Mouse (Mus musculus) lung, embryonic 16.5 days (tissue): Measurements from ENCODE around the gene Ccdc110. TPM values are rescaled to one million over a fixed set of nuclear protein-coding genes. Genes with fewer than 3 reads are reported as not detected.

Experiments used
- ATAC-seq: fragments of 200-750 bp; cut with Nextera tagmentation; 2 replicates; pipeline ENCODE4 v1.8.0; 2017; ENCODE audit warnings: low read depth, mild to moderate bottlenecking, moderate library complexity
- H3K27ac ChIP-seq: fragments of 300-500 bp; sonication (generic); 2 replicates; pipeline ENCODE4 v1.5.1; 2014; ENCODE audit warnings: mild to moderate bottlenecking, control low read depth, low read length
- H3K27me3 ChIP-seq: fragments of 300-500 bp; sonication (generic); 2 replicates; pipeline ENCODE4 v1.6.1; 2014; ENCODE audit warnings: low read depth, low read length, mixed read lengths; ENCODE audit not compliant: control insufficient read depth, insufficient read depth
- H3K36me3 ChIP-seq: fragments of 300-500 bp; sonication (generic); 2 replicates; pipeline ENCODE4 v1.6.1; 2014; ENCODE audit warnings: low read length; ENCODE audit not compliant: control insufficient read depth, insufficient read depth
- H3K4me1 ChIP-seq: fragments of 300-500 bp; sonication (generic); replicated peaks from 2 replicates; pipeline ENCODE4 v1.6.1; 2014; ENCODE audit warnings: low read length, mixed read lengths; ENCODE audit not compliant: control insufficient read depth, insufficient read depth
- H3K4me2 ChIP-seq: fragments of 300-500 bp; sonication (generic); 2 replicates; pipeline ENCODE4 v1.6.1; 2014; ENCODE audit warnings: low read depth, low read length, control low read depth
- H3K4me3 ChIP-seq: fragments of 300-500 bp; sonication (generic); 2 replicates; pipeline ENCODE4 v1.5.1; 2014; ENCODE audit warnings: mild to moderate bottlenecking, low read length, control low read depth
- H3K9ac ChIP-seq: fragments of 300-500 bp; sonication (generic); 2 replicates; pipeline ENCODE4 v1.6.1; 2014; ENCODE audit warnings: low read length, control low read depth
- H3K9me3 ChIP-seq: fragments of 300-500 bp; sonication (generic); 2 replicates; pipeline ENCODE4 v1.6.1; 2016; ENCODE audit warnings: low read length; ENCODE audit not compliant: control insufficient read depth
- WGBS: fragments of 180-500 bp; shearing (Covaris S2); extraction: QIAGEN DNeasy Blood & Tissue Kit; methylation state at CpG from one replicate; pipeline ENCODE4 v1.1.7; 2014; 5-methylcytosine and 5-hydroxymethylcytosine counted together
- polyA plus RNA-seq: library from polyadenylated mRNA; unstranded; fragments of >200 nt; fragmentation: Nextera tagmentation; extraction: Ambion mirVana; gene quantifications from 2 replicates; pipeline ENCODE4 v1.2.1, GENCODE M21; 2015

Ccdc110 gene
- polyA plus RNA-seq, 1 experiment from 2014 or later, result not detected

DNA sequence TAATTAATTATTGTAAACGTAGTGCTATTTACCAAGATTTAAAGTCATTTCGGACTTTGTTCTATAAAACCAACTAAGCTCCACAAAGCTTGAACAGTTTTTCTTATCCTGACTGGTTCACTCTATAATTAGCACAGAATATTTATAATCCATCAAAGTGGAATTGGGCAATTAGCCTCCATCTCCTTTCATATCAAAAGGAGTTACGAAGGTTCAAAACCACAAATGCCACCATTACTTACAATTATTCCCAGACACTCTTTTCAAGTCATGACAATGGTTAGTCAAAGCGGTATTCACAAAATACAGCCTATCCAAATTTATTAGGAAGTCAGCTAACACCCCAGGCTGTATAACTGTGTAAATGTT, 28.2 kb upstream of the Ccdc110 start:
- Histone ChIP-seq H3K9me3 (no peaks in the 10 kb centered on the region), H3K4me3 (no peak overlapping the region), H3K9ac (no peak overlapping the region), H3K4me2 (no peak overlapping the region), H3K27me3 (no peaks in the 10 kb centered on the region), H3K4me1 (peaks cover 4% of the 10 kb centered on the region; the same call in 1 of the 2 replicates), H3K27ac (no peak overlapping the region), H3K36me3 (no peaks in the 10 kb centered on the region)
- ATAC-seq, result no peak
- WGBS, result 80% methylated on average over 4 of the region's 4 CpGs

DNA sequence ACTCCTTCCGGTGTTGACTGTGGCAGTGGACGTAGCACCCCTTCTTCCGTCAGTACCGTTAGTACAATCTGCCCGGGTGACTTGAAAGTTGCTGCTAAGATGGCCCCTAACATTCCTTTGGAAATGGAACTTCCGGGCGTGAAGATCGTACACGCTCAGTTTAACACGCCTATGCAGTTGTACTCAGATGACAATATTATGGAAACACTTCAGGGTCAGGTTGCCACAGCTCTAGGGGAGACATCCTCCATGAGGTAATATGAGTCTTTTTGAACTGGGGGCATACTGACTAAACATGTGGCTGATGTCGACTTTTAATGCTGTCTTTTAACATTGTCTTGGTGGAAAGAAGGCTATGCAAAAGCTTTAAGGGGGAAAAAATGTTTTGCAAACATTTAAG, 20.7 kb upstream of the Ccdc110 start:
- ATAC-seq, result no peak
- Histone ChIP-seq H3K9me3 (no peaks in the 10 kb centered on the region; the same call in 1 of the 2 replicates), H3K27me3 (no peaks in the 10 kb centered on the region), H3K4me1 (peaks cover 6% of the 10 kb centered on the region; the same call in 1 of the 2 replicates), H3K9ac (no peak overlapping the region), H3K4me3 (no peak overlapping the region), H3K27ac (no peak overlapping the region), H3K4me2 (no peak overlapping the region), H3K36me3 (no peaks in the 10 kb centered on the region)
- WGBS, result 72% methylated on average over 11 of the region's 11 CpGs

DNA sequence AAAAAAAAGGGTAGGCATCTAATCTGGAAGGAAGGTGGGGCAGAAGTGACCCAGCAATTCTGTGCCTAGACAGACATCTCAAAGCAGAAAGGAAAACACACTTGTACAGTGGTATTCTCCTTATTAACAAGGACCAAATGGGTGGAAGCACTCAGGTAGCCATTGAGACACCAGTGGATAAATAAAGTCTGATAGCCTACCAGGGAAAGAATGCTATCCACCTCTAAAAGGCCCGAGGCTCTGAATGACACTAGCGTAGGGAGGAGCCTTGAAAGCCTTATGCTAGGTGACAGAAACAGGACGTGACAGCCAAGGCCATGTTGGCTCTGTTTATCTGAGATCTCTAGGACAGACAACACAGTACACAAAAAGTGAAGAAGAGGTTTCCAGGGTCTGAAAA, 17.9 kb upstream of the Ccdc110 start:
- Histone ChIP-seq H3K4me2 (no peak overlapping the region), H3K9ac (no peak overlapping the region), H3K4me3 (no peak overlapping the region), H3K4me1 (peaks cover 4% of the 10 kb centered on the region; the same call in 1 of the 2 replicates), H3K9me3 (no peaks in the 10 kb centered on the region; the same call in 1 of the 2 replicates), H3K27ac (no peak overlapping the region), H3K36me3 (no peaks in the 10 kb centered on the region), H3K27me3 (no peaks in the 10 kb centered on the region)
- WGBS, result 67% methylated on average over 3 of the region's 3 CpGs
- ATAC-seq, result no peak

DNA sequence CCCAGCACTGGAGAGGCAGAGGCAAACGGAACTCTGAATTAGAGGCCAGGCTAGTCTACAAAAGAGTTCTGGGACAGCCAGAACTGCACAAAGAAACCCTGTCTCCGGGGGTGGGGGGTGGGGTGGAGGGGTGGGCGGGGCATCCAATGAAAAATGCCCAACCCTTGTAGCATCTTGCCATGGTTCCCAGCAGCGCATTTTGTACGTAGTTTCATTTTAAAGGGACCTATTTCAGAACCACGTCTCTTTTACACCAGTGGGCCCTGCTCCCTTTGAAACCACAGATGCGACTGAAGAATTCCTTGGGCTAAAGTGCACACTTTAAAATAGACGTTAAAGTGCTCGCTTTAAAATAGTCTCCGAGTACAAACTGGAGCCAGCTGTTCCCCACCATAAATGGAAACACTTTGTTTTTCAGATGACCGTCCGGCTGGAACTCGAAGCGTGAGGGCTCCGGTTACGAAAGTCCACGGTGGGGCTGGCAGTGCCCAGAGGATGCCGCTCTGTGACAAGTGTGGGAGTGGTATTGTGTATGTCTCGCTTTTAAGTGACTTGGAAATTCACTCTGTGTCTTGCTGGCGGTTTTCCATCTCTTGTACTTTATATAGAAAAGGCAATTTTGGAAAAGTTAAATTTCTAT, 17.3 kb upstream of the Ccdc110 start:
- peak; percentile 67 for ATAC-seq

DNA sequence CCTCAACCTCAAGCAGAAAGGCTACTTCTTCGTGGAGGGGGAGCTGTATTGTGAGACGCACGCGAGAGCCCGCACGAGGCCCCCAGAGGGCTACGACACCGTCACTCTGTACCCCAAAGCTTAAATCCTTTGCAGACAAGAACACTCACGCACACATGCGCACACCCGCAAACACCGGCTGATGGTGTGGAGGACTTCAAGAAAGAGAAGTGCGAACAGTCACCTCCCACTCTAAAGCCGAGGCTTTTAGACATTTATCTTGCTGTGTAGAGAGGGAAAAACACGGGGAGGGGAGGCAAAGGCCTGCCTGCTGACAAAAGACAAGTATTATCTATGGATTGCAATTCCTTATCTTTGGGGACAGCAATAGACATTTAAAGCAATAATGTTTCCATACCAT, 15.5 kb upstream of the Ccdc110 start:
- ATAC-seq, result no peak
- H3K27ac ChIP-seq, result no peak overlapping the region

More for the DNA sequence above, 17.3 kb upstream of the Ccdc110 start:
- Histone ChIP-seq H3K27ac (0 out of 2 replicates have a peak overlapping the region, but pooled peaks have one; percentile 10), H3K9me3 (no peaks in the 10 kb centered on the region; the same call in 1 of the 2 replicates), H3K9ac (no peak overlapping the region), H3K4me1 (peaks cover 4% of the 10 kb centered on the region; the same call in 1 of the 2 replicates), H3K36me3 (no peaks in the 10 kb centered on the region), H3K27me3 (no peaks in the 10 kb centered on the region), H3K4me2 (peak overlapping the region; percentile 32), H3K4me3 (peak overlapping the region; percentile 20)
- WGBS, result 63% methylated on average over 20 of the region's 20 CpGs

DNA sequence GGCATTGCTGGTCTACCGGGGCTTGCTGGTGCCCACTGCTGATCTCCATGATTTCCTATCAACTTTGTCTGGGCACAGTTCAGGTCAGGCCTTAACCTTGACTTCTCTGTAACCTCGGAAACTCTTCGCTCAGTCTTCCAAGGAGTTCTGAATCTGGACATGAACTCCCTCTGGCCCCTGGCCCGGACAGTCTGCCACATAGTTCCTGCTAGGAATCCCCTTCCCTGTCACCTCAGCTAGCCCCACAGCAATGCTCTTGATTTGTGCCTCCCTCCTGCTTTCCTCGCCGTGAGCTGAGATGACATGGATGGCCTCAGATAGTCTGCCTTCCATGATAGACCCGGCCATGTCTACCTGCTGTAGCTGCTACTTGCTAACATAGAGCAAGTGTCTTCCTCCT, 14.0 kb upstream of the Ccdc110 start:
- no peak for ATAC-seq
- Histone ChIP-seq H3K36me3 (no peaks in the 10 kb centered on the region), H3K27me3 (no peaks in the 10 kb centered on the region), H3K4me3 (no peak overlapping the region), H3K9ac (no peak overlapping the region), H3K27ac (no peak overlapping the region), H3K4me1 (peaks cover 4% of the 10 kb centered on the region; the same call in 1 of the 2 replicates), H3K9me3 (no peaks in the 10 kb centered on the region), H3K4me2 (no peak overlapping the region)
- 90% methylated on average over 7 of the region's 7 CpGs for WGBS

More for the DNA sequence above, 15.5 kb upstream of the Ccdc110 start:
- Histone ChIP-seq H3K4me3 (no peak overlapping the region), H3K4me1 (peaks cover 4% of the 10 kb centered on the region; the same call in 1 of the 2 replicates), H3K4me2 (no peak overlapping the region), H3K27me3 (no peaks in the 10 kb centered on the region), H3K9ac (no peak overlapping the region), H3K36me3 (no peaks in the 10 kb centered on the region), H3K9me3 (no peaks in the 10 kb centered on the region; the same call in 1 of the 2 replicates)
- whole genome bisulfite sequencing, result 75% methylated on average over 15 of the region's 15 CpGs

DNA sequence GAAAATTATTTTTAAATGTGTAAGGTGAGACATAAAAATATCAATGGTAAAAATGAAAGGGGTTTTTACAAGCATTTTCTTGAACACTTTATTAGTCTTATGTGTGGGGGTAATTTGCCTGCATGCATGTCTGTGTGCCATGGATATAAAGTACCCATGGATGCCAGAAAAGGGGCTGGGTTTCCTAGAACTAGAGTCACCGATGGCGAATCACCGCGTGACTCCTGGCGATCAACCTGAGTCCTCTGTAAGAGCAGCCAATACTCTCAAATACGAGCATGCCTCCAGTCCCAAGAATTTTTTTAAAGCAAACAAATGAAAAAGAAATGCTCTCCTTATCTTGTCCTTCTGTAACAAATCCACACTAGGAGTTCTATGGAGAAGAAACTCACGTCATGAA, 12.3 kb upstream of the Ccdc110 start:
- peaks cover 1% of the 10 kb centered on the region; the same call in 1 of the 2 replicates for H3K4me1 ChIP-seq
- H3K9me3 ChIP-seq, result no peaks in the 10 kb centered on the region
- H3K27me3 ChIP-seq, result no peaks in the 10 kb centered on the region
- H3K9ac ChIP-seq, result no peak overlapping the region
- no peak overlapping the region for H3K4me2 ChIP-seq
- no peaks in the 10 kb centered on the region for H3K36me3 ChIP-seq
- WGBS, result 86% methylated on average over 7 of the region's 7 CpGs
- H3K27ac ChIP-seq, result no peak overlapping the region
- H3K4me3 ChIP-seq, result no peak overlapping the region
- ATAC-seq, result no peak

DNA sequence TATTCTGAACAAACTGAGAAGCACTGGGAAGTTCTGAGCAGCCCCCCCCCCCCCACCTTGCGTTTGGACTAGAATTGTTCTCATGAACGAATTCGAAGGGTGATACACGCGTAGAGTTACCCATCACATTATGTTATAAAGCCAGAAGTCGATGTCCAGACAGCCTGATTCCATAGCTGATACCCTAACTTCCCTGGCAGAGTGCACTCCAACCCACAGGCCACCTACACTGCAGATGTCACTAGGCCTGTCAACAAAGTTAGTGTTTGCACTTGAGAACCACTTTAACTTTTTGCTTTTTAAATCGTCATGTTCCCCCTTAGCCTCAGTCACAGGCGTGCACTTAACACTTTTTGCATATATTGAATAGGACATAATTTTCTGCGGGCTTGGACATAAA, 2.6 kb downstream of the Ccdc110 start:
- Histone ChIP-seq H3K4me2 (no peak overlapping the region), H3K36me3 (no peaks in the 10 kb centered on the region), H3K9ac (no peak overlapping the region), H3K4me3 (no peak overlapping the region), H3K9me3 (no peaks in the 10 kb centered on the region), H3K27me3 (no peaks in the 10 kb centered on the region), H3K4me1 (0 out of 2 replicates have a peak, but pooled peaks cover 2% of the 10 kb centered on the region), H3K27ac (no peak overlapping the region)
- ATAC-seq, result no peak
- WGBS, result 77% methylated on average over 9 of the region's 9 CpGs

DNA sequence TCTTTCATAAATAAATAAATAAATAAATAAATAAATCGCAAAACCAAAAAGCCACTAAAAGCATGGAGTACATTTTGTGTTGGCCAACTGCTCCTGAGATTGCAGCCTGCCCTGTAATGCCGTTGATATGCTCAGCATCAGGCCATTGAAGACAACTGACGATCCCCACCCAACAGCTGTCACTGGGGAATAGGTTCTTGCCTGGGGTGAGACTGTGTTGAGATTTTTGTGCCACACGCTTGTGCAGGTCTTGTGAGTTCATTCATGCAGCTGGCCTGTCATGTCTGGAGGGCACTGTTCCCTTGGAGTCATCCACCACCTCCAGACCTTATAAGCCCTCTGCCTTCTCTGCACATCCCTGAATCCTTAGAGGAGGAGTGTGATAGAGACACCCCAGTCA, 11.9 kb downstream of the Ccdc110 start:
- Histone ChIP-seq H3K36me3 (no peaks in the 10 kb centered on the region), H3K4me1 (no peaks in the 10 kb centered on the region), H3K27ac (no peak overlapping the region), H3K4me2 (no peak overlapping the region), H3K9me3 (no peaks in the 10 kb centered on the region), H3K27me3 (no peaks in the 10 kb centered on the region), H3K4me3 (no peak overlapping the region), H3K9ac (no peak overlapping the region)
- ATAC-seq, result no peak
- WGBS, result 87% methylated on average over 4 of the region's 4 CpGs
